Mouse (Mus musculus) megakaryocyte, adult 5-6 weeks (primary cell): ENCODE measurements around the gene Angpt4. TPM values are rescaled to one million over a fixed set of nuclear protein-coding genes. Genes with fewer than 3 reads are reported as not detected.

Experiments used
- ATAC-seq: 2 replicates; pipeline ENCODE4 v1.8.0; 2016; ENCODE audit warnings: mild to moderate bottlenecking, inconsistent platforms; ENCODE audit not compliant: poor library complexity, severe bottlenecking
- total RNA-seq, 2 experiments: library from RNA; stranded (forward) in 1 of 2; stranded (reverse) in 1 of 2; fragments of 153-499, 151-499 nt in 1 of 2; fragments of 221-1000, 200-1000 nt in 1 of 2; gene quantifications; 2 replicates each; pipeline versions ENCODE4 v1.2.3 to v1.2.4; 2015 to 2017

Angpt4 gene
- total RNA-seq (2015) (not detected in 2 replicates), total RNA-seq (2017) (0.26 TPM in 1 of 2 replicates, not detected in the other)

GRCm38 (mm10) chr2:151910919-151911500 lies at the start of gene Angpt4:
TSS of gene Angpt4 (plus strand) at chr2:151911210.
- ATAC-seq = 0 out of 2 replicates have a peak, but pooled peaks have one; percentile 41

- 0 out of 2 replicates have a peak, but pooled peaks have one; percentile 38 for ATAC-seq
These were observed 48.7 kb upstream of the Angpt4 start for GRCm38 (mm10) chr2:151862257-151862810.

GRCm38 (mm10) chr2:151864941-151865340 lies 46.1 kb upstream of the Angpt4 start:
- ATAC-seq = no peak

- ATAC-seq = no peak
These were observed 44.5 kb upstream of the Angpt4 start for GRCm38 (mm10) chr2:151866487-151866886.

GRCm38 (mm10) chr2:151868196-151868595 lies 42.8 kb upstream of the Angpt4 start:
- no peak for ATAC-seq

- ATAC-seq = 0 out of 2 replicates have a peak, but pooled peaks have one; percentile 28
These were observed 36.5 kb upstream of the Angpt4 start for GRCm38 (mm10) chr2:151874551-151874950.

- peak; percentile 75 for ATAC-seq
These were observed 35.0 kb upstream of the Angpt4 start for GRCm38 (mm10) chr2:151876012-151876485.

GRCm38 (mm10) chr2:151878645-151879044 lies 32.4 kb upstream of the Angpt4 start:
- no peak for ATAC-seq

GRCm38 (mm10) chr2:151879760-151880159 lies 31.2 kb upstream of the Angpt4 start:
- 0 out of 2 replicates have a peak, but pooled peaks have one; percentile 27 for ATAC-seq

- no peak for ATAC-seq
These were observed 20.0 kb upstream of the Angpt4 start for GRCm38 (mm10) chr2:151891031-151891430.

GRCm38 (mm10) chr2:151893122-151893774 lies 17.8 kb upstream of the Angpt4 start:
- ATAC-seq = no peak

- no peak for ATAC-seq
These were observed 16.6 kb upstream of the Angpt4 start for GRCm38 (mm10) chr2:151894209-151894980.

- no peak for ATAC-seq
These were observed 15.1 kb upstream of the Angpt4 start for GRCm38 (mm10) chr2:151895911-151896310.

GRCm38 (mm10) chr2:151898106-151898505 lies 12.9 kb upstream of the Angpt4 start:
- no peak for ATAC-seq

GRCm38 (mm10) chr2:151900845-151901244 lies 10.2 kb upstream of the Angpt4 start:
- no peak for ATAC-seq

GRCm38 (mm10) chr2:151903267-151903666 lies 7.7 kb upstream of the Angpt4 start:
- ATAC-seq = no peak

- no peak for ATAC-seq
These were observed 7.1 kb upstream of the Angpt4 start for GRCm38 (mm10) chr2:151903933-151904332.

GRCm38 (mm10) chr2:151904636-151905035 lies 6.4 kb upstream of the Angpt4 start:
- no peak for ATAC-seq

- no peak for ATAC-seq
These were observed 4.0 kb upstream of the Angpt4 start for GRCm38 (mm10) chr2:151907020-151907419.

- no peak for ATAC-seq
These were observed 1.6 kb upstream of the Angpt4 start for GRCm38 (mm10) chr2:151909386-151909785.

GRCm38 (mm10) chr2:151910498-151910897 lies 512 bp upstream of the Angpt4 start:
- ATAC-seq = no peak
